Mouse (Mus musculus): ENCODE results near the gene Hexb. TPM values are rescaled to one million over a fixed set of nuclear protein-coding genes. Genes with fewer than 3 reads are reported as not detected.
"Not testable (repeated sequence)": the region's sequence is repeated elsewhere in the genome, so short reads cannot be mapped to it uniquely, and the experiment has no call there.

Gene Hexb
- polyA plus RNA-seq, 1 experiment from 2014 or later = 32.8 TPM

DNA sequence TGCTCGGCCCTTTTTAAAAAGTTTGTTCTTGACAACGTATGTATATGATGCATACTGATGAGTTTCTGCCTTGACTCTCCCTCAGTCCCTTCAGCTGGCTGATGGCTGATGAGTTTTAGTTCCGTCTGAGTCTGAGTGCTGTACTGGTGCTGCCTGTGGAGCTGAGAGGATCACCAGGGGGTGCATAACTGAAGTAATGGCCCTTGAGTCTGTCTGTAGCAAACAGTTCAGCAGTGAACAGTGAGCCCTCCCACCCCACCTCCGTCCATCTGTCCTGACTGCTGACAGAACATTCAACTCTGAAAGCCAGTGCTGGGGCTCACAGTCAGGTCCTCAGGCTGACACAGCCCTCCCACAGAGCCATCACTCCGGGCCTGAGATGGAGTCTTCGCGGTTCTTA is 19.2 kb downstream of the Hexb start:
- H3K4me2 ChIP-seq (ENCODE audit: low read length) = no peak overlapping the region
- 68% methylated on average over 7 of the region's 7 CpGs for WGBS
- no peaks in the 10 kb centered on the region for H3K27me3 ChIP-seq (replicated peaks; ENCODE audit: control insufficient read depth, insufficient read depth, low read length)
- no peak overlapping the region for H3K4me3 ChIP-seq (replicated peaks; ENCODE audit: low read length)
- peaks cover 7% of the 10 kb centered on the region; the same call in 1 of the 2 replicates for H3K4me1 ChIP-seq (replicated peaks; ENCODE audit: control insufficient read depth, insufficient read depth, low read length)
- no peak overlapping the region for H3K9ac ChIP-seq (replicated peaks; ENCODE audit: low read depth, low read length)
- peaks cover 14% of the 10 kb centered on the region for H3K36me3 ChIP-seq (ENCODE audit: control insufficient read depth, insufficient read depth)
- ATAC-seq = no peak
- H3K9me3 ChIP-seq (ENCODE audit: control insufficient read depth, low read length) = no peaks in the 10 kb centered on the region
- H3K27ac ChIP-seq (ENCODE audit: low read length) = no peak overlapping the region

GRCm38 (mm10) chr13:97176731-97177130 is 21.4 kb downstream of the Hexb start:
- peaks cover 26% of the 10 kb centered on the region for H3K36me3 ChIP-seq (ENCODE audit: control insufficient read depth, insufficient read depth)
- no peaks in the 10 kb centered on the region for H3K27me3 ChIP-seq (replicated peaks; ENCODE audit: control insufficient read depth, insufficient read depth, low read length)
- no peak overlapping the region for H3K9ac ChIP-seq (replicated peaks; ENCODE audit: low read depth, low read length)
- no peaks in the 10 kb centered on the region for H3K9me3 ChIP-seq (ENCODE audit: control insufficient read depth, low read length)
- H3K4me2 ChIP-seq (ENCODE audit: low read length) = no peak overlapping the region
- 84% methylated on average over 5 of the region's 5 CpGs for WGBS
- H3K27ac ChIP-seq (ENCODE audit: low read length) = no peak overlapping the region
- peaks cover 7% of the 10 kb centered on the region; the same call in 1 of the 2 replicates for H3K4me1 ChIP-seq (replicated peaks; ENCODE audit: control insufficient read depth, insufficient read depth, low read length)
- H3K4me3 ChIP-seq (replicated peaks; ENCODE audit: low read length) = no peak overlapping the region
- no peak for ATAC-seq

DNA sequence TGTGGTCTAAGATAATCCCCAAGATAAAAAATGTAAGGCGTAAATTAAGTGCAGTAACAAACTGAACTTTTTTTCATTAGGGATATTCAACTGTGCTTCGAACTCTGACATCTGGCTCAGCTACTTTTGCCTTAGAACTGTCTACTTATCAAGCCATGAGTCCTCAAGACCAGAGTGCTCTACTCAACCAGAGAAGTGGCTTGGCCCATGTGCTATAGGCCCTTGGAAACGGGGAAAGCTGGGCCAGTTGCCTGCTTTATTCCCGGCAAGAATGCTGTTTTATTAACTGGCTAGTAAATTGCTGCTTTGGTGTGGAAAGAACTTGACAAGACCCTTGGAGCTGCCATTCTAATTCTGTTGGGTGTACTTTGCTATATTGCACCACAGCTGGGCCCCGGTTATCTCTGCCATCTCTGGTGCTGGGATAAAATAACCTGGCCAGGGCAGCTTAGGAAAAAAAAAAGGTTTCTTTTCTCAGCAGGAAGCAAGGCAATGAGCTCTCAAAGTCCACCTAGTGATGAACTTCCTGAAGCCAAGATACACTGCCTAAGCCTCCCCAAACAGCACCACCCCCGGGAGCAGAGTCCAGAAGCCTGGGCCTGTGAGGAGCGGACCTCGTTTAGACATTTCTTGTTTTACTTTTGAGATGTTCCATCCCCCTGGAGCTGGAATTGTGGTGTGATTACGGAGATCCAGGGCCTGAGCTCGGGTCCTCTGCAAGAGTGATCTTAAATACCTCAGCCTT is 22.5 kb downstream of the Hexb start:
- 83% methylated on average over 10 of the region's 10 CpGs for WGBS
- Histone ChIP-seq H3K27ac (ENCODE audit: low read length) (no peak overlapping the region), H3K27me3 (replicated peaks; ENCODE audit: control insufficient read depth, insufficient read depth, low read length) (no peaks in the 10 kb centered on the region), H3K4me3 (replicated peaks; ENCODE audit: low read length) (no peak overlapping the region), H3K9me3 (ENCODE audit: control insufficient read depth, low read length) (no peaks in the 10 kb centered on the region), H3K36me3 (ENCODE audit: control insufficient read depth, insufficient read depth) (peaks cover 26% of the 10 kb centered on the region), H3K4me1 (replicated peaks; ENCODE audit: control insufficient read depth, insufficient read depth, low read length) (peaks cover 5% of the 10 kb centered on the region; the same call in 1 of the 2 replicates), H3K9ac (replicated peaks; ENCODE audit: low read depth, low read length) (no peak overlapping the region), H3K4me2 (ENCODE audit: low read length) (no peak overlapping the region)
- no peak for ATAC-seq

GRCm38 (mm10) chr13:97145834-97146233 is 52.3 kb downstream of the Hexb start:
- no peak overlapping the region for H3K9ac ChIP-seq (replicated peaks; ENCODE audit: low read depth, low read length)
- H3K4me3 ChIP-seq (replicated peaks; ENCODE audit: low read length) = no peak overlapping the region
- no peaks in the 10 kb centered on the region for H3K27me3 ChIP-seq (replicated peaks; ENCODE audit: control insufficient read depth, insufficient read depth, low read length)
- H3K9me3 ChIP-seq (ENCODE audit: control insufficient read depth, low read length) = no peaks in the 10 kb centered on the region
- 58% methylated on average over 4 of the region's 4 CpGs for WGBS
- H3K27ac ChIP-seq (ENCODE audit: low read length) = no peak overlapping the region
- H3K36me3 ChIP-seq (ENCODE audit: control insufficient read depth, insufficient read depth) = peaks cover 25% of the 10 kb centered on the region
- H3K4me1 ChIP-seq (replicated peaks; ENCODE audit: control insufficient read depth, insufficient read depth, low read length) = no peaks in the 10 kb centered on the region
- H3K4me2 ChIP-seq (ENCODE audit: low read length) = no peak overlapping the region
- ATAC-seq = no peak

DNA sequence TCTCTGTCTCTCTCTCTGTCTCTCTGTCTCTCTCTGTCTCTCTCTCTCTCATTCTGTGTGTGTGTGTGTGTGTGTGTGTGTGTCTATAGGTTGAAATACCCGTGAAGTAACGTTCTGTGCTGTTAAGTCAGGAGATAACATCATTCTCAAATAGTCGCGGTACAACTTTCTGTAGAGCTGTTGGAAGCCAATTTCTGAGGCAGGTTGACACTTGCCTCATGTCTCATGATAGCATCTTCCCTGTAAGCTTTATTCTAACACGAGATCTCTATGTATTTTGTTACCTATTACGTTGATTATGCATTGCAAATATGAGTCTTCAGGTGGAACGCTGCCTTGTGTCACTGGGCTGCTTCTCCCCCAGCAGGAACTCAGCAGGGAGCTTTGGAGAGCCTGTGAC is 55.8 kb downstream of the Hexb start:
- ATAC-seq = no peak
- H3K9ac ChIP-seq (replicated peaks; ENCODE audit: low read depth, low read length) = no peak overlapping the region
- H3K4me1 ChIP-seq (replicated peaks; ENCODE audit: control insufficient read depth, insufficient read depth, low read length) = peaks cover 8% of the 10 kb centered on the region

DNA sequence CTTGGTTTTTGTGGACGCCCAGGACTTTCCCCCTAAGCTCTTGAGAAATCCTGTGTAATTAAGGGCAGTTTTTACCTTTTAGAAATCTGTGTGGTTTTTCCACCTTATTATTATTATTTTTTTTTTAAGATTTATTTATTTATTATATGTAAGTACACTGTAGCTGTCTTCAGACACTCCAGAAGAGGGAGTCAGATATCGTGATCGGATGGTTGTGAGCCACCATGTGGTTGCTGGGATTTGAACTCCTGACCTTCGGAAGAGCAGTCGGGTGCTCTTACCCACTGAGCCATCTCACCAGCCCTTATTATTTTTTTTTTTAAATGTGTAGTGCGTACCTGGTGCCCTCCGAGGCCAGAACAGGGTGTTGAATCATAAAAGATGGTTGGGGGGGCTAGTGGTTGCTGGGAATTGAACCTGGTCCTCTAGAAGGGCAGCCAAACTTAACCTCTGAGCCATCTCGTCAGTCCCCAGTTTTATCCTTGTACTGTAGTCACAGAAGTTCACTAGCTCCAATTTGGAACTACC is 59.7 kb downstream of the Hexb start:
- Histone ChIP-seq H3K4me1 (replicated peaks; ENCODE audit: control insufficient read depth, insufficient read depth, low read length) (peaks cover 10% of the 10 kb centered on the region), H3K9ac (replicated peaks; ENCODE audit: low read depth, low read length) (peak overlapping the region; percentile 75), H3K27ac (ENCODE audit: low read length) (peak overlapping the region; percentile 92; the same call in 1 of the 2 replicates), H3K4me2 (ENCODE audit: low read length) (peak overlapping the region; percentile 57), H3K4me3 (replicated peaks; ENCODE audit: low read length) (peak overlapping the region; percentile 62)
- ATAC-seq = peak; percentile 3; the same call in 1 of the 2 replicates
- not testable (repeated sequence) for H3K9me3 ChIP-seq (ENCODE audit: control insufficient read depth, low read length); H3K27me3 ChIP-seq (replicated peaks; ENCODE audit: control insufficient read depth, insufficient read depth, low read length); H3K36me3 ChIP-seq (ENCODE audit: control insufficient read depth, insufficient read depth)
- WGBS = 33% methylated on average over 8 of the region's 8 CpGs

More for the DNA sequence above, 55.8 kb downstream of the Hexb start:
- H3K27ac ChIP-seq (ENCODE audit: low read length) = no peak overlapping the region
- H3K4me3 ChIP-seq (replicated peaks; ENCODE audit: low read length) = no peak overlapping the region
- H3K27me3 ChIP-seq (replicated peaks; ENCODE audit: control insufficient read depth, insufficient read depth, low read length) = no peaks in the 10 kb centered on the region
- H3K36me3 ChIP-seq (ENCODE audit: control insufficient read depth, insufficient read depth) = peaks cover 14% of the 10 kb centered on the region
- 86% methylated on average over 7 of the region's 7 CpGs for WGBS
- H3K4me2 ChIP-seq (ENCODE audit: low read length) = no peak overlapping the region
- H3K9me3 ChIP-seq (ENCODE audit: control insufficient read depth, low read length) = no peaks in the 10 kb centered on the region

DNA sequence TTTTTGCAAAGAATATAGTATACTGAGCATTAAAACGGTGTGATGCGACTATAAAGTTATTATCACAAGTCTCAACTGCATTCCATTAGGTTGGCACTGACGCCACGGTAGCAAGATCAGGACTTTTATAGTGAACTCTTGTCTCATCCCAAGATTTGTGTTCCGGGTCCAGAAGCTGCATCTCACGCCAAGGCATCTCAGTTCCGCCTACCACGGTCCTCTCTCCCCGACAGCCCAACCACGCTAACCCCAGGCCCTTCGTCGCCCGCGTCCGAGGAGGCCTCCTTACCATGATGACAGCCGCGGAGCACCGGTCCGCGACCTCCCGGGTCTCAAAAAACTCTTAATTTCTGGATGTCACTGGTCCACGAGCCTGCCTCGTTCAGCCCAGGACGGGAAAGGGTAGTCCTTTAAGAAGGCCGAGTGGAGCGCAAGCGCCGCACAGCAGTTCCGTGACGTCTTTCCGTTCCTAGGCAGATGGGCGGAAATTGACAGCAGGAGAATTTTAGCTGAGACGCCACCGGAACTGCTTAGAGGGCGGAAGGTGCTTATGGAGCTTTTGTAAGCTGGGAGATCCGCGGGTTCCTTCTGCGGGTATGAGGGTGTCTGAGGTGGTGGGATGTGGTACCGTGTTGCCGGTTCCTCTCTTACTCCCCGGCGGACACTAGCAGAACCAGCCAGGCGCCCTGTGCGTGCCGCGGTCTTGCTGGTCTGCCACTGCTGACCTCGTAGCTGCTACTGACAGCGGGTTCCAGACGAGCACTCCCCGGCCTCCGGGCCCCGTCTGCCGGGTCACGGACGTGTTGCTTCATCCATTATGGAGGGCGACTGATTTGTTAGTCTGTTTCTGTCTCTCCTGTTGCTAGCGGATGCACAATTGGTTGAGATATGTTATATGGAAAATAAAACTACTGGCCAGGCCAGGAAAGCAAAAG is 60.4 kb downstream of the Hexb start, which contains the start of the genes Gfm2 and Nsa2:
Gene Gfm2 (plus strand): TSS at position 472 of the 935 bp plus-strand sequence.
Gene Nsa2 (minus strand): TSS at position 472 of the 935 bp plus-strand sequence.
- Histone ChIP-seq H3K36me3 (ENCODE audit: control insufficient read depth, insufficient read depth) (peaks cover 9% of the 10 kb centered on the region), H3K9me3 (ENCODE audit: control insufficient read depth, low read length) (no peaks in the 10 kb centered on the region), H3K4me3 (replicated peaks; ENCODE audit: low read length) (peak within 1 kb of the TSS; percentile 62), H3K27ac (ENCODE audit: low read length) (peak within 1 kb of the TSS; percentile 92), H3K9ac (replicated peaks; ENCODE audit: low read depth, low read length) (peak within 1 kb of the TSS; percentile 75), H3K27me3 (replicated peaks; ENCODE audit: control insufficient read depth, insufficient read depth, low read length) (no peaks in the 10 kb centered on the region), H3K4me2 (ENCODE audit: low read length) (peak within 1 kb of the TSS; percentile 79), H3K4me1 (replicated peaks; ENCODE audit: control insufficient read depth, insufficient read depth, low read length) (peaks cover 10% of the 10 kb centered on the region)
- WGBS = under 1% methylated on average over 57 of the region's 57 CpGs
- ATAC-seq = peak; percentile 99

GRCm38 (mm10) chr13:97130413-97130812 is 67.7 kb downstream of the Hexb start:
- H3K9me3 ChIP-seq (ENCODE audit: control insufficient read depth, low read length); ATAC-seq; H3K27me3 ChIP-seq (replicated peaks; ENCODE audit: control insufficient read depth, insufficient read depth, low read length); H3K4me2 ChIP-seq (ENCODE audit: low read length); H3K4me1 ChIP-seq (replicated peaks; ENCODE audit: control insufficient read depth, insufficient read depth, low read length); H3K4me3 ChIP-seq (replicated peaks; ENCODE audit: low read length); H3K27ac ChIP-seq (ENCODE audit: low read length); H3K9ac ChIP-seq (replicated peaks; ENCODE audit: low read depth, low read length): not testable (repeated sequence)
- no CpG with 5 or more reads among the region's 2 CpGs for WGBS
- H3K36me3 ChIP-seq (ENCODE audit: control insufficient read depth, insufficient read depth) = peaks cover 22% of the 10 kb centered on the region

DNA sequence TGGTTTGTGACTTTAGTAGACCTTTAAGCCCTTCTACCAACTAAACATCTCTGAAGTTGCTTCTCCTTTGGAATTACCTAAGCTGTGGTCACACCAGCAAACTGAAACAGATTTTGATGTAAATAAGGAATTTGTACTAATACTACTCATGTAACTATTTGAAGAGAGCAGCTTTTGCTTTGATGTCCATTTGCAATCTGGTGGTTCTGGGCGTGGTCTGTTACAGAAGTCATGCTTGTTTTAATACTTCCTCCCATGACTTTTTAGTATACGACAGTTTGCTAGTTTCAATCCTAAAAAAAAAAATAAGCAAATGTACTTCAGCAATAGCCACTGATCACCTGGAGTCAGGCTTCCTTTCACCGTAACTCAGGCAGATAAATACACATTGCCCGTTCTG is 68.5 kb downstream of the Hexb start:
- not testable (repeated sequence) for H3K4me1 ChIP-seq (replicated peaks; ENCODE audit: control insufficient read depth, insufficient read depth, low read length); H3K9me3 ChIP-seq (ENCODE audit: control insufficient read depth, low read length); H3K9ac ChIP-seq (replicated peaks; ENCODE audit: low read depth, low read length); H3K27ac ChIP-seq (ENCODE audit: low read length); H3K27me3 ChIP-seq (replicated peaks; ENCODE audit: control insufficient read depth, insufficient read depth, low read length); H3K4me3 ChIP-seq (replicated peaks; ENCODE audit: low read length); H3K4me2 ChIP-seq (ENCODE audit: low read length); ATAC-seq
- peaks cover 19% of the 10 kb centered on the region for H3K36me3 ChIP-seq (ENCODE audit: control insufficient read depth, insufficient read depth)
- WGBS = 100% methylated on average over 2 of the region's 4 CpGs
